Mouse (Mus musculus): Measurements from ENCODE around the gene Jkamp. TPM values are rescaled to one million over a fixed set of nuclear protein-coding genes. Genes with fewer than 3 reads are reported as not detected.

Jkamp gene
- polyA plus RNA-seq, 1 experiment from 2014 or later: 64.5 TPM

Small RNAs within 50 kb of the gene (microRNA-seq; reads per million reads assigned to microRNA genes)
- not detected for gene Gm24466

Other genes starting within 250 kb of the Jkamp start
- gene Gpr135, start 14.5 kb upstream of the Jkamp start, polyA plus RNA-seq (2016; fragmentation: Nextera tagmentation; extraction: Ambion mirVana): 0.80 and 0.83 TPM in 2 replicates
- 14.3 and 14.7 TPM in 2 replicates for gene L3hypdh, start 150 bp upstream of the Jkamp start, polyA plus RNA-seq (2016; fragmentation: Nextera tagmentation; extraction: Ambion mirVana)
- not detected in 2 replicates for gene Ccdc175, start 99.4 kb downstream of the Jkamp start, polyA plus RNA-seq (2016; fragmentation: Nextera tagmentation; extraction: Ambion mirVana)

Measured in limb, embryonic 12.5 days (tissue).